Mouse (Mus musculus): ENCODE measurements at regions not wholly inside any gene's neighbourhood (a gene's known extent, or its start where the extent isn't known, plus 50 kb on each side); places are given as distances from the start of the nearest gene placed in this dataset.

GRCm38 (mm10) chr12:58590547-58591479 lies 321.7 kb upstream of the Clec14a start:
- no peaks in the 10 kb centered on the region for H3K27me3 ChIP-seq (replicated peaks; ENCODE audit: control insufficient read depth, insufficient read depth, low read length)
- no peak for DNase-seq
- no peak overlapping the region for H3K4me3 ChIP-seq (ENCODE audit: insufficient read depth, low read depth, low read length)
- H3K36me3 ChIP-seq (ENCODE audit: control insufficient read depth, insufficient read depth, low read length), result no peaks in the 10 kb centered on the region
- no peak overlapping the region for H3K27ac ChIP-seq (ENCODE audit: insufficient read depth, low read depth, low read length)
- TF ChIP-seq POLR2A (IDR thresholded peaks at IDR 0.05; ENCODE audit: low read depth, low read length), result no peak
- TF ChIP-seq CTCF (conservative IDR thresholded peaks at IDR 0.05; ENCODE audit: insufficient read depth, insufficient read length, low read depth, low read length), result no peak
- no peaks in the 10 kb centered on the region for H3K4me1 ChIP-seq (ENCODE audit: control insufficient read depth, insufficient read depth, low read length)
- 75% methylated on average over 7 of the region's 7 CpGs for WGBS

- H3K27me3 ChIP-seq (replicated peaks; ENCODE audit: control insufficient read depth, insufficient read depth, low read length), result no peaks in the 10 kb centered on the region
- TF ChIP-seq POLR2A (IDR thresholded peaks at IDR 0.05; ENCODE audit: low read depth, low read length) (no peak), CTCF (conservative IDR thresholded peaks at IDR 0.05; ENCODE audit: insufficient read depth, insufficient read length, low read depth, low read length) (no peak)
- 94% methylated on average over 5 of the region's 5 CpGs for WGBS
Observed at GRCm38 (mm10) chr12:58581811-58582572, 312.9 kb upstream of the Clec14a start.

GRCm38 (mm10) chr12:58569056-58569455 lies 300.0 kb upstream of the Clec14a start:
- Histone ChIP-seq H3K36me3 (ENCODE audit: control insufficient read depth, insufficient read depth, low read length) (no peaks in the 10 kb centered on the region), H3K27ac (ENCODE audit: insufficient read depth, low read depth, low read length) (no peak overlapping the region), H3K4me3 (ENCODE audit: insufficient read depth, low read depth, low read length) (no peak overlapping the region), H3K4me1 (ENCODE audit: control insufficient read depth, insufficient read depth, low read length) (no peaks in the 10 kb centered on the region), H3K27me3 (replicated peaks; ENCODE audit: control insufficient read depth, insufficient read depth, low read length) (no peaks in the 10 kb centered on the region)
- no peak for DNase-seq
- TF ChIP-seq POLR2A (IDR thresholded peaks at IDR 0.05; ENCODE audit: low read depth, low read length) (no peak), CTCF (conservative IDR thresholded peaks at IDR 0.05; ENCODE audit: insufficient read depth, insufficient read length, low read depth, low read length) (no peak)
- WGBS, result 90% methylated on average over 1 of the region's 1 CpGs

More at GRCm38 (mm10) chr12:58581811-58582572, 312.9 kb upstream of the Clec14a start:
- H3K4me3 ChIP-seq (ENCODE audit: insufficient read depth, low read depth, low read length), result no peak overlapping the region
- H3K4me1 ChIP-seq (ENCODE audit: control insufficient read depth, insufficient read depth, low read length), result no peaks in the 10 kb centered on the region
- no peak overlapping the region for H3K27ac ChIP-seq (ENCODE audit: insufficient read depth, low read depth, low read length)
- DNase-seq, result no peak
- H3K36me3 ChIP-seq (ENCODE audit: control insufficient read depth, insufficient read depth, low read length), result no peaks in the 10 kb centered on the region

- no peaks in the 10 kb centered on the region for H3K4me1 ChIP-seq (ENCODE audit: control insufficient read depth, insufficient read depth, low read length)
- no peaks in the 10 kb centered on the region for H3K27me3 ChIP-seq (replicated peaks; ENCODE audit: control insufficient read depth, insufficient read depth, low read length)
- no peak overlapping the region for H3K4me3 ChIP-seq (ENCODE audit: insufficient read depth, low read depth, low read length)
- H3K27ac ChIP-seq (ENCODE audit: insufficient read depth, low read depth, low read length), result no peak overlapping the region
- 83% methylated on average over 5 of the region's 5 CpGs for WGBS
- DNase-seq, result no peak
- no peak for TF ChIP-seq CTCF (conservative IDR thresholded peaks at IDR 0.05; ENCODE audit: insufficient read depth, insufficient read length, low read depth, low read length)
- no peak for TF ChIP-seq POLR2A (IDR thresholded peaks at IDR 0.05; ENCODE audit: low read depth, low read length)
- no peaks in the 10 kb centered on the region for H3K36me3 ChIP-seq (ENCODE audit: control insufficient read depth, insufficient read depth, low read length)
Observed at GRCm38 (mm10) chr12:58560840-58561239, 291.8 kb upstream of the Clec14a start.

GRCm38 (mm10) chr12:58559833-58560232 lies 290.7 kb upstream of the Clec14a start:
- Histone ChIP-seq H3K4me3 (ENCODE audit: insufficient read depth, low read depth, low read length) (no peak overlapping the region), H3K27me3 (replicated peaks; ENCODE audit: control insufficient read depth, insufficient read depth, low read length) (no peaks in the 10 kb centered on the region), H3K27ac (ENCODE audit: insufficient read depth, low read depth, low read length) (no peak overlapping the region), H3K36me3 (ENCODE audit: control insufficient read depth, insufficient read depth, low read length) (no peaks in the 10 kb centered on the region), H3K4me1 (ENCODE audit: control insufficient read depth, insufficient read depth, low read length) (no peaks in the 10 kb centered on the region)
- 47% methylated on average over 1 of the region's 1 CpGs for WGBS
- no peak for DNase-seq
- TF ChIP-seq POLR2A (IDR thresholded peaks at IDR 0.05; ENCODE audit: low read depth, low read length) (no peak), CTCF (conservative IDR thresholded peaks at IDR 0.05; ENCODE audit: insufficient read depth, insufficient read length, low read depth, low read length) (no peak)

- H3K27ac ChIP-seq (ENCODE audit: insufficient read depth, low read depth, low read length), result no peak overlapping the region
- no peaks in the 10 kb centered on the region for H3K4me1 ChIP-seq (ENCODE audit: control insufficient read depth, insufficient read depth, low read length)
- H3K4me3 ChIP-seq (ENCODE audit: insufficient read depth, low read depth, low read length), result no peak overlapping the region
- TF ChIP-seq POLR2A (IDR thresholded peaks at IDR 0.05; ENCODE audit: low read depth, low read length), result no peak
- no peak for TF ChIP-seq CTCF (conservative IDR thresholded peaks at IDR 0.05; ENCODE audit: insufficient read depth, insufficient read length, low read depth, low read length)
- no peaks in the 10 kb centered on the region for H3K36me3 ChIP-seq (ENCODE audit: control insufficient read depth, insufficient read depth, low read length)
- no peaks in the 10 kb centered on the region for H3K27me3 ChIP-seq (replicated peaks; ENCODE audit: control insufficient read depth, insufficient read depth, low read length)
- DNase-seq, result no peak
- 67% methylated on average over 4 of the region's 4 CpGs for WGBS
Observed at GRCm38 (mm10) chr12:58557261-58557660, 288.2 kb upstream of the Clec14a start.

- no peaks in the 10 kb centered on the region for H3K27me3 ChIP-seq (replicated peaks; ENCODE audit: control insufficient read depth, insufficient read depth, low read length)
- H3K36me3 ChIP-seq (ENCODE audit: control insufficient read depth, insufficient read depth, low read length), result no peaks in the 10 kb centered on the region
- DNase-seq, result no peak
- 87% methylated on average over 4 of the region's 4 CpGs for WGBS
- TF ChIP-seq CTCF (conservative IDR thresholded peaks at IDR 0.05; ENCODE audit: insufficient read depth, insufficient read length, low read depth, low read length) (no peak), POLR2A (IDR thresholded peaks at IDR 0.05; ENCODE audit: low read depth, low read length) (no peak)
- no peaks in the 10 kb centered on the region for H3K4me1 ChIP-seq (ENCODE audit: control insufficient read depth, insufficient read depth, low read length)
- no peak overlapping the region for H3K27ac ChIP-seq (ENCODE audit: insufficient read depth, low read depth, low read length)
- no peak overlapping the region for H3K4me3 ChIP-seq (ENCODE audit: insufficient read depth, low read depth, low read length)
Observed at GRCm38 (mm10) chr12:58556741-58557140, 287.7 kb upstream of the Clec14a start.
